Mouse (Mus musculus) T-helper 2 cell (primary cell): Measurements from ENCODE around the gene Mctp2.

Experiments
- in situ Hi-C: fragments of 300-600 bp; cut with MboI, MseI; formaldehyde crosslinking; loops from one replicate; pipeline ENCODE4 v1.15.1; 2025; ENCODE audit warnings: high pct_unique_total_duplicates

Mctp2 gene

GRCm38 (mm10) chr7:72096973-72097372 is 209.4 kb downstream of the Mctp2 start:
- in situ Hi-C loops, result no loop called here

GRCm38 (mm10) chr7:72096433-72096832 is 210.0 kb downstream of the Mctp2 start:
- in situ Hi-C loops, result no loop called here

- in situ Hi-C loops, result no loop called here
Observed at GRCm38 (mm10) chr7:72089463-72090175, 216.8 kb downstream of the Mctp2 start.

- in situ Hi-C loops, result no loop called here
Observed at GRCm38 (mm10) chr7:72080705-72081104, 225.7 kb downstream of the Mctp2 start.

DNA sequence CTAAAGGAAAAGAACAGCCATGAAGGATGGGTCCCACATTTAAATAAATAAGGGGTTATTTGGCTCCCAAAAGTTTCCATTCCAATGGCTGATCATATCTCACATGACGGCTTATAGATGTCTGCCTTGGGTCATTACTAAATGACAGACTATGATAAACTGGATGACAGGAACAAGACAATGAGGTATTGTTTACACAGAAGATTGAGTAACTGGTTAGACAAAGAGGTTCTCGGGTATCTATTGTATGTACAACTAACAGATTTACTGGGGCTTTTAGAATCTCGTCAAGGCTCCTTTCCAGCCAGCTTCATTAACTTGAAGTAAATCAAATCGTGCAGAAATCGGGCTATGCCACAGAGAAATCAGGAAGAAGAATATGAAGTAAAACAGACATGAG is 227.5 kb downstream of the Mctp2 start:
- in situ Hi-C loops, result no loop called here

DNA sequence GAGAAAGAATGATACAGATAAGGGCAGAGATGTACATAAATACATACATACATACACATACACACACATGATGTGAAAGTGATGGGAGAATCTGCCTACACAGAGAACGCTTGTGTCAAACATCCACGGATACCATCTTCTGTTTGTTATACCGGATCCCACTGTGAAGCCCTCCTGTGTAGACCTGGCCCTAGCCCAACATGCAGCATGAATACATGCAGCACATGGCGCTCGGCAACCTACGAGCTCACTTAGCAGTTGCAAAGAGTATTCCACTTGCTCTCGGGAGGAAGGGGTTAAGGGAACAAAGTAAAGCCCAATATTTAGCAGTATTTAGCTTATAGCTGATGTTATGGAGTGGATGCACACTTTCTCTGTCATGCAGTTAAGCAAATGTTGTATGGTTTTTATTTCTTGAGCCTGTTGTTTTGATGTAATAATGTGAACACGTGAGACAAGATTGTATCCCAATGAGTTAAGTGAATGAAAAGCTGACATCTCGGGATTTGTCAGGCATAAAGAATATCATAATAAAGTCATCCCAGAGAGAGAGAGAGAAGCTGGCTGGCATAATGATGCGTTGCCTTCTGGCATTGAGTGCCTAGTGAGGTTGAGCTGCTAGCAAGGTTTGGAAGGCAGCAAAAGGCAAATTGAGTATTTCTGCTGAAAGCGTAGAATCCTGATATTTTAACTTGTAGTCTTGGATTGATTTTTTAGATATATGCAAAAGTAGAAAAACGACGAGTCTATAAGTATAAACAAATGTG is 234.8 kb downstream of the Mctp2 start:
- in situ Hi-C loops, result no loop called here

DNA sequence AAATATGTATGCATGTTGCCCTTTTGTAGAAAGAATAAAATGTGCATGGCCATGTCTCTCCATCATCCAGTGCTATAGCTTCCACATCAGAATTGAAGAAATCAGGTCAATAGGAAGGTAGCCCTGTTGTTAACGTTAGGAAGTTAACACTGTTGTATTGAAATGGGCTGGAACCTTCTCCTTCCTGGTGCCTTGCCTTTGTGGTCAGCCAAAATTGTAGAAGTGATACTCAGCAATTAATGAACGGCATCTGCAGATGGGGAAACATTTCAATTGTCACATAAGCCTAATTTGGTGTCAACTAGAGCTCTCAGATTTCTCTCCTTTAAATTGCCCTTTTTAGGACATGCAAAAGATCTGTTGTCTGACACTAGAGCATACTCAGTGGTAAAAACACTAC is 238.0 kb downstream of the Mctp2 start:
- in situ Hi-C loops, result no loop called here

DNA sequence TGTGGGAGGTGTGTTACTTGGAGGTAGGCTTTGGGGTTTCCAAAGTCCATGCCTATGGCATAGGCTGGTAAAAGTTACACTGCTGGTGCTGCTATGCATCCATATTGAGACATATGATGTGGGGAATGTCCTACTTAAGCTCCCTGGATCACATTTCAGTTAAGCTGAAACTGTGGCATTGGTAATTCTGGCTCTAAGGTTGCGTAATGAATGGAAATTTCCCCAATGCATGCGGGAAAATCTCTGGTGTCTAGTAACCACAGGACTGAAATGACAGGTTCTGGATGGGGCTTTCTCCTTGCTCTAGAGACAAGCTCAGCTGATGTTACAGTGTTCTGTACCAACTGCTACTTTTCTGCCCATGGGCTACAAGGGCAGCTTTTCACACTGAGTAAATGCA is 240.1 kb downstream of the Mctp2 start:
- in situ Hi-C loops, result no loop called here

DNA sequence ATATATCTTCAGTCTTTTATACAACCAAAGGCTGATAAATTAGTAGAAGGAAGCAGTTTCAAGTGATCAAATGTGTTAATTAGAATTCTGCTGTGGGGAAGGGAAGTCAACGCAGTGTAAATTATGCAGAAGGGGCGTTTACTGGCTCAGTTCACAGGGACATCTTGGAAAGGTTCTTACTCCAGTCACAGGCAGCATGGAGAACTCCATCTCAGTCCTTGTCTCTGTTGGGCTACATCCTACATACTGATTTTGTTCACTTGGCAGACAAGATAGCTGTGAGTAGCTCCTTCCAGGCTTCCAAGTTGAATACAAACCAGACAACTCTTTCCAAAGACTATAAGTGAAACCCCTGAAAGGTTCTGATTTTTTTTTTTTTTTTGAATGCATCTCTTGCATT is 254.6 kb downstream of the Mctp2 start:
- in situ Hi-C loops, result no loop called here

DNA sequence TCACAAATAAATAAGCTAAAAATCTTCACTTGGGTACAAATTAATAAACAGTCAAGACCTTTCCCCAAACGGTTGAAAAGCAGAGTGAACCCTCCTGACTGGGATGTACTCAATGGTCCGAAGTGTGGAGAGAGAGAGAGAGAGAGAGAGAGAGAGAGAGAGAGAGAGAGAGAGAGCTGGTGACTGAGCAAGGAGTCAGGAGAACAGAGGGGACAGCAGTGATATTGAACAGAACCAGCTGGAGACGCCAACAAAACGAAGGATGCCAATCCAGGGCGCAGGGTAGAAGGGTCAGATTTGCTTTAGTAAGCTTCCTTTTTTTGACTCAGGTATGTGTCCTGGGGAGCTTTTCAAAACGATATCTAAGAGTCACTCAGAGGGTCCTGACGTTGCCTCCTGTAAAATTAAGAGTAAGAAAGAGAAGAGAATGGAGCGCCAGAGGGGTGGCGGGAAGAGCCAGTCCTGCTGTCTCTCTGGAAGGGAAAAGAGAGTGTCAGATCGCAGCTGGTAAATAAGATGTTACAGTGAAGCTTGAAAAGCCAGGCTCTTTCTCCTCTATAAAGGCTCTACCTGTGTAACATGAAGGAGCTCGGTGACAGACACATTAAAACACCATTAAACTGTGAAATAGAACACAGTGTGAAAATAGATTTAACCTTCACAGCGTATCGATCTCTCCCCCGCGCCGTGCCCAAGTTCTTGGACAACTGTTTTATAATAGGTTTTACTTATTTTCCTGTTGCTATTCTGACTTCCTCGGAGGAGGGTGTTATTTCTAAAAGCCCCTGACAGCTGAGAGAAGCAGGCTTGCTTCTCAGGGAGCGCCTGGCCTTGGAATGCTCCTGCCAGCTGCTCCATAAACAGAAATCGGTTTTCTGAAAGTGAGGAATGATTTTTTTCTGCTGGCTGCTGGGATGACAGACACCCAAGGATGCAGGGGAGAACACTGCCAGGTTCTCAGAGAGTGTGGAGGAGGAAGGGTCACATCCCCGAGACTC is 258.5 kb downstream of the Mctp2 start:
- in situ Hi-C loops, result no loop called here
